Mouse (Mus musculus) telencephalon, adult 2 months (tissue): ENCODE data around the gene Lars2.

Source experiments
- DNase-seq: peaks from one replicate; pipeline ENCODE4 v3.0.0-alpha.2; 2011; ENCODE audit warnings: low read depth, low spot score

Gene Lars2

DNA sequence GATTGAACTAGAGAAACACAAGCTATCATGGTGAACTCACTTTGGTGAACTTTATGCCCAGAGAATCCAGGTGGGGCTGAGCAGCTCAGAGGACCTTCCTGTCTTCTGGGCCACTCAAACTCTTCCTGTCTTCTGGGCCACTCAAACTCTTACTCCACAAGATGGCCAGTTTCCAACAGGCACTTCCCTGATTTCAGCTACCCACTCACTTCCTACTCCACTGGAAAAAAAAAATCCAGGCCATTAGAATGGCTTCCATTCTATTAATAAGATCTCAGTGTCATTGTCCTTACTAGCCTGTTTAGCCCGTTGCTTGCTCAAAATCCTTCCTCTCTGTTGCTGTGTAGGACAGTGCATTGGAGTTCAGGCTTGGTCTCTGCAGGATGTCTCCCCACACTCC, 108.8 kb downstream of the Lars2 start:
- DNase-seq, result no peak

DNA sequence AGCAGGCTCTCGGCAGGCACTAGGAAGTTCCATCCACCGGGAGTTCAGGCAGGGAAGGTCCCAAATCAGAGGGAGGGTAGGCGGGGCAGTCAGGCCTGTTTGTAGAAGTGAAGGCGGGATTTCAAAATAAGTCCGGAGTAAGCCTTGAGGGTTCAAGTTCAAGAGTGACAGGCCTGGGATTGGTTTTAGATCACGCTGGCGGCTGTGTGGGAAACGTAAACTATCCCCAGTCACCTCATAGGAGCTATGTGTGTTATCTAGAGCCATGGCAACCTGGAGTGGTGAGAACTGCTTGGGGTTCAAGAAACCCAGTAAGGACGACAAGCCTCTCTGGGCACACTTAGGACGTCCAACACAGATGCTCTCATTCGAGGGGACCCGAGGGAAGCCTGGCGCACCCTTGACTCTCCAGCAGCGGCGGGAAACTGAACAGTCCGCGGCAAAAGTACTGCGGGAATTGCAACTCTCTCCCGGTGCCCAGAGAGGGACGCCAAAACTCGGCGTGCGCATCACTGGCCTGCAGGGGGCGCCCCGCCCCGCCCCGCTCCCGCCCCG, 111.4 kb downstream of the Lars2 start:
- DNase-seq, result no peak

DNA sequence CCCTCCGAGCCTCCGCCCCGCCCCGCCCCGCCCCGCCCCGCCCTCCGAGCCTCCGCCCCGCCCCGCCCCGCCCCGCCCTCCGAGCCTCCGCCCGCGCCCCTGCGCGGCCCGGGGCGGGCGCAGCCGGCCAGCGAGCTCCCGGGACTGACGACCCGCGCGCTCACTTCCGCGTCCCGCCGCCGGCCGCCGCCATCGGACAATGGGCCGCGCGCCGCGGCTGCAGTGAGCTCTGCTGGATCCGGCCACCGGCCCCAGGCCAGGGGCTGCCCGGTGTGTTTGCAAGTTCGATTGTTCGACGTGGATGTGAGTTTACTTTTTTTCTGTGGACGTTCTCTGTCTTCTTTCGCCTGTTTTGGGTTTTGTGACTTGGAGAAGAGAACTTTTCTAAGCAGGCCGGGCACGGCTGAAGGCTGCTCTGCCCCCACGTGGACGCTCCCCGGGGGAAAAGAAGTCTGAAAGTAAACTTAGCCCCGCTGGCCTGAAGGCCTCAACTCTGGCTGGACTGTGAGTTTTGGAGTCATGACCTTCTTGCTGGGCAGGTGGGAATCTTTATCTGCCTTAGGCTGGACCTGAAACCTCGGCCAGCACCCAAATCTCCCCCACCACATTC, 112.0 kb downstream of the Lars2 start, which contains the start of gene Limd1:
Gene Limd1 (plus strand): TSS at position 121 of the 610 bp plus-strand sequence.
- DNase-seq, result no peak

DNA sequence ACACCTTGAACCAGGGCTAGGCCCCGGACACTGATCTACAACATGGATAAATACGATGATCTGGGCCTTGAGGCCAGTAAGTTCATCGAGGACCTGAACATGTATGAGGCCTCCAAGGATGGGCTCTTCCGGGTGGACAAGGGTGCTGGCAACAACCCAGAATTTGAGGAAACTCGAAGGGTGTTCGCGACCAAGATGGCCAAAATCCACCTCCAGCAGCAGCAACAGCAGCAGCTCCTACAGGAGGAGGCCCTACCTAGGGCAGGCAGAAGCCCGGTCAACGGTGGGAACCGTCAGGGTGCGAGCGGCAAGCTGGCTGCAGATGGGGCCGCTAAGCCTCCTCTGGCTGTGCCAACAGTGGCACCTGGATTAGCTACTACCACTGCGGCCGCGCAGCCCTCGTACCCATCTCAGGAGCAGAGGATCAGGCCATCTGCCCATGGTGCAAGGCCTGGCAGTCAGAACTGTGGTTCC, 112.5 kb downstream of the Lars2 start:
- no peak for DNase-seq

DNA sequence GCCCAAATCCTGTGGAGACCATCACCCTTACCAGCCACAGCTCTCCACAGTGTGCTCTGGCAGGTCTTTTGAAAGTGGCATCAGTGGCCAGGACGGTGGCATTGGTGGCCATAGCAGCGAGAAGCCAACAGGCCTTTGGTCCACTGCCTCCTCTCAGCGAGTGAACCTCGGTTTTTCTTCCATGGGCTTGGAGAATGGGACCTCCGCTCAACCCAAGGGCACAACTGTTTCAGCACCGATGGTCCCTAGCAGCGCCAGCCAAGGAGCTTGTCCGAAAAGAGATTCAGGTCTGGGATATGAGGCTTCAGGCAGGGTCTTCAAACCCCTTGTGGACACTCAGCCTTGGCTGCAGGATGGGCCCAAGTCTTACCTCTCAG, 113.1 kb downstream of the Lars2 start:
- no peak for DNase-seq

DNA sequence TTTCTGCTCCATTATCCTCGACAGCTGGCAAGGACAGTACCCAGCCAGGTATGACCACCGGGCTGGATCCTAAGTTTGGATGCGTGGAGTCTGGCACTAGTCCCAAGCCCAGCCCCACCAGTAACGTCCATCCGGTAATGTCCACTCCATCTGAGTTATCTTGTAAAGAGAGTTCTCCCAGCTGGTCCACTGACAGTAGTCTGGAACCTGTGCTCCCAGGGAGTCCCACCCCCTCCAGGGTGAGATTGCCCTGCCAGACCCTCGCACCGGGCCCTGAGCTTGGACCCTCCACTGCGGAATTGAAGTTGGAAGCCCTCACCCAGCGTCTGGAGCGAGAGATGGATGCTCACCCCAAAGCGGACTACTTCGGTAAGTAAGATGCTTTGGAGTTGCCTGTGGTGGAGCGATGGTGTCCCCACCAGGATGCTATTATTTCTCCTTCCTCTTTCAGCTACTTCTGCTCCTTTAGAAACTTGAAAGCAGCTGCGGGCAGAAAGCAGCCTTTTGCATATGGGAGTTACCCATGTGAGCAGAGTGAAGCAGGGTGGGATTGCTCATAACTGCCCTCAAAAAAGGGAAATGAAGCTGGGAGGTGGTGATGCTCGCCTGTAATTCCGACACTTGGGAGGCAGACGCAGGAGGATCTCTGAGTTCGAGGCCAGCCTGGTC, 113.7 kb downstream of the Lars2 start:
- DNase-seq, result no peak

DNA sequence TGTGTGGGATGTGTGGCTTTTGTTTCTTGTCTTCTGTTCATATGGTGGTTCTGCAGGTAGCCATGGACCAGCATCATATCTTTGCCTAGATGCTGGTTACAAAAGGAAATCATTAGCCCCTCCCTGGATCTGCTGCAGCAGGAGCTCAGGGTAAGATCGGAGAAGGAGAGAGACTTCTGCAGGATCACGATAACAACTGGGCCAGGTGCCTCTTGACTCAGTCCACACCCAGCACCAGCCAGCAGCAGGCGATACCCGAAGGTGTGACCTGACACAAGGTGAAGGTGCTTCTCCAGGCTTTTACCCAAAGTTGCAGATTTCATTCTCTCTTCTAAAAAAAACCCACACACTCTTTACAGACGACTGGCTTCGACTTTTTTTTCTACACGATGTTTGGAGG, 114.4 kb downstream of the Lars2 start:
- DNase-seq, result no peak

DNA sequence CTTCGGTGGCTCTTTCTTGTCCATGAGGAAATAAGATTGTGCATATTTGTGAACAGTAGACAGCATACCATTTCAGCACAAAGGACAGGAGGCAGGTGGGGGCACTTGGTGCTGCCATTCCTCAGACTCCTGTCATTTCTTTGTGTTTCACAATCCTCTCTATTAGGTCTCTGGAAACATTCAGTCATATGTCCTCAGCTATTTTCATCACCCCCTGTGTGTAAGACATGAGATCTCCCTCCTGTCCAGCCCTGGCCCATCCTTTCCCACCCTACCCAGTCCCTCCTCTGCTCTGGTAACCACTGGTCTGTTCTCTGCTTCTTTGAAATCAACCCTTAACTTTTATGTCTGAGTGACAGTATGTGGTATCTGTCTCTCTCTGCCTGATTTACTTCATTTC, 116.9 kb downstream of the Lars2 start:
- DNase-seq, result no peak

DNA sequence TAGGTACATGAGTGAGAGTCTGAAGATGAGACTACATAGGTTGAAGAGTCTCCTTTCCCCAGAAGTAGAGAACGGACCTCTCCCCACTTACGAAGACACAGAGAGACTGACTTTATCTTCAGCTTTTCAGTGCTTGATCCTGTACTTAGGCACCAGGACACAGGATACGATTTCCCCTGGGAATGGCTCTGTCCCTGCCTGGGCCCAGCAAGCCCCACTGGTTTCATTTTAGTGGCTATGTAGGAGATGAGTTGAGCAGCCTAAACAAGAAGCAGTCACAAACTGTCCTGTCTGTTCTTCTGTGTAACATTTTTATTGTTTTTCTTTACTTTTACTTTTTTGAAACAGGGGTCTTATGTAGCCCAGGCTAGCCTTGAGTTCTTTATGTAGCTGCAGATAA, 118.1 kb downstream of the Lars2 start:
- DNase-seq, result no peak

DNA sequence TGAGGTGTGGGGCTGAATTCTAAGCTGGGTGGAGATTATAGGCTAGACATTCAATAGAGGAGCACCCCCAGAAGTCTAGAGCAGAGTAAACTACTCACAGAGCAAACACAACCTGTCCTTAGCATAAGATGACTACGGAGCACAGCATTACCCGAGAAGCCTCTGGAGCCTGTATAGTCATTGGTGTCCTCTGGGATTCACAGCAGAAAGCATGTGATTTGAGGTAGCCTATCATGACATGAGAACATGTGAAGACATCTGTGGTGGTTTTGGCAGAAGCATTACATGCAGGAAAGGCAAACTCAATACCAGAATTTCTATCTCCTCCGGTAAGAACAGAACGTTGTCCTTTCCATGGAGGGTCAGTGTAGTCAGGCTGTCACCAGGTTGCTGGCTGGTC, 118.8 kb downstream of the Lars2 start:
- no peak for DNase-seq

DNA sequence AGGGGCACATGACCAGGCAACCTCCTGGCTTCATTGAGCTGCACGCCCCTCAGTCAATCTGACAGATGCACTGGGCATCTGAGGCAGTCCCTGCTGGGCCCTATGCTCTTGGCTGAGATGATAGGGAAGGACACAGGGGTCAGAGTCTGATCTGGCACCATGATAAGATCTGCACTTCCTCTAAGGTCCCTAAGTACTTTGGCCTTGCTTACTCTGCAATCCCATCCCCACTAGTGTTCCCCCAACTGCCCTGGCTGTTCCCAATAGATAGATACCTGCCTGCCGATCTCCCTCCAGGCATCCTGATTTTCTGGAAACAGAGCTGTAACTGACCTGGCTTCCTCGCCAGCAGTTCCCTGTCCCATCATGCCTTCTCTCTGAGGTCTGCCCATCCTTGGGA, 119.9 kb downstream of the Lars2 start:
- no peak for DNase-seq

DNA sequence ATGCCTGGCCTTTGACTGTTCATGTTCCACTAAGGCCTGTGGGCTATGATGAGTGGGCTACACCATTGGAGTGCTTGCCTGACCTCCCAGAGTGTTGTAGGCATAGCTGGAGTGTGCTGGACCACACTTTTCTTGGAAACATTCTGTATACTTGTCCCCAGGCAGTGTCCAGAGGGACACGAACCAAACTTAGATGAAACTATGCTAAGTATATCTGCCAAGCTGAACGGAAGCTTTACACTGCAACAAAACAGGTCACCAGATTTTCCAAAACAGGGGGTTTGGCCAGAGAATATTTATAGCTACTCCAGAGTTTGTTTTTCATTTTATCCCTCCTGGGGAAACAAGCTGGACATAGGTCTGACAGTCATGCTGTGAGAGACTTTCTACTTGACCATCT, 122.3 kb downstream of the Lars2 start:
- no peak for DNase-seq

DNA sequence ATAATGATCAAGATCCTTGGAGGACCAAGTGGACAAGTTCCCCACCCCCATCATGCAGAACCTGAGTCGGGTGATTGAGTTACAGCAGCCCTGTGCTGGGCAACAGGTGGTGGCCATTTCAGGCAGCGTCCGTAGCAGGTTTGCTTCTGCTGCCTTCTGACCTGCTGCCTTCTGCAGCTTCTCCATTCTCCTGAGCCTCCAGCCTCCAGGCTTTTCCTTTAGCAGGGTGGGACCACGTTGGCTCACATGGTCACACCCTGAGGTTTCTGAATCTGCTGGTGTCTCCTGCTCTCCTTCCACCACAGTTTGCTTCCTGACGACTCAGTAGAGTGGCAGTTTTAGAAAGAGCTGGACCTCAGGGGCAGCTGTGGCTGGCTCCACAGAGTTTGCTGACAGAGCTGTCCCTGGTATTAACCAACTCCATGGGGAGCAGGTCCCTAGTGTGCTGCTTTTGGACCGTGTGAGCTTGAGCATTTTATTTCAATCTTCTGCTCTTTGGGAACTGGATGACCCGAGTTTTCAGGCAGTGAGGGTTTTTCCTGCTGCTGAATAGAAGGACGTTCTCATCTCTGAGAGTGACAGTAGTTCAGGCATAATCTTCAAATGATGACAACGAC, 123.1 kb downstream of the Lars2 start:
- DNase-seq, result no peak

DNA sequence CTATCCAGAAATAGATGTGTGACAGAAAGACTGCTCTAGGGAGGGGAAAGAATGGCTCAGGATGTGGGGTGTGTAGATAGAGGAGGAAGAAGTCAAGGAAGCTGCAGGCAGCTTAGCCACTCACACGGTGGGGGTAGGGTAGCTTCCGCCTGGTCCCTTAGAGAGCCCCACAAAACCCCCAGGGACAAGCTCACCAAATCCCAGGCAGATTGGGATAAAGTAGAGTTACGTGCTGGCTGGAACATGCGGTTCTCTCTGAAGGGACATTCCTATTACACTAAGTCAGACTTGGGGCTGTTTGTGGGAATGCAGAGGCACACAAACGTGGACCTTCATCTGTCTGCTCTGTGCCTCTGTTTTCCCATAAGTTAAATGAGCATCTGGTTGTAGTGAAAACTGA, 124.2 kb downstream of the Lars2 start:
- no peak for DNase-seq

DNA sequence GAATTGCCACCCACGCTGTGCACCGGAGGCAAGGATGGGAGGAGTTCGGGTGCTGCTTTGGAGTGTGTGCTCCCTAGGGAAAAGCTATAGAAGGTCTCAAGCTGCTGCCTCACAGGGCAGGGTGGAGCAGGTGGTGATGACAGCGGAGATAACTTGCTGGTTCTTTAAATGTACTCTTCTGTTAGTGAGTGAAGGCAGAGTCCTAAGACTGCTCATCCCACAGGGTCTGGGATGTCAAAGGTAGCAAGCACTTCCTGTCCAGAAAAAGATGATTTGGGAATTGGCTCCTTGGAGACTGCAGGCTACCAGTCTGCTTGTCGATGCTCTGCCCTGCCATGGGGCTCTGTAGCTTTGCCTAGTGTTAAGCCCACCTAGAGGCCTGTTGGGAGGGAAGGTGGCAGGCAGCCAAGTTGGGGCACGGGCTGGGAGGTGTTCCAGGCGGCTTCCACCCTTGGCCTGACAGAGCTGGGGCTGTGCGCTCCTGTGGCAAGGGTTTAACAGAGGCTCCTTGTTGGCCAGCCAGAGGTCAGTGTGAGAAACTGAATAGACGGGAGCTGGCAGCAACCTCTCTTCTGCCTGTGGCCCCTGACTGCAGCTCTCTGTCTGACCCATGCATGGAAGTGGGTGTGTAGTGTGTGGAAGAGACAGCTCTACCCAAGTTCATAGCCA, 125.3 kb downstream of the Lars2 start:
- no peak for DNase-seq

DNA sequence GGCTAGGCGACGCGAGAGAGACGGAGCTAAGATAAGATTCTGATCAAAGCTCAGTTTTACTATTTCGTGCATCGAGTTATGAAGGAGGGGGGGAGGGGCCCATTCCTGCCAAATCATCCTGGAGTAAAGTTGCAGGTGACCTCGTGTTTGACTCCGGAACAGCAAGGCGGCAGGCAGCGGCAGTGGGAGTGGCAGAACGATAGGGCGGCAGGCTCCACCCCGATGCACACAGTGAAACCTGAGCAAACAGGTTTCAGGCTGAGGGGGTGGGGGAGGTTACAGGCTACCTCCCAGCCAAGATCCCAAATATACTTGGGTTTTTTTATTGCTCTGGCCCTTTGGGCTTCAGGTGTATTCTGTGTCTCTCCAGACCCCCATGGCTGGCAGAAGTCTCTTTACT, 129.9 kb downstream of the Lars2 start:
- DNase-seq, result no peak

DNA sequence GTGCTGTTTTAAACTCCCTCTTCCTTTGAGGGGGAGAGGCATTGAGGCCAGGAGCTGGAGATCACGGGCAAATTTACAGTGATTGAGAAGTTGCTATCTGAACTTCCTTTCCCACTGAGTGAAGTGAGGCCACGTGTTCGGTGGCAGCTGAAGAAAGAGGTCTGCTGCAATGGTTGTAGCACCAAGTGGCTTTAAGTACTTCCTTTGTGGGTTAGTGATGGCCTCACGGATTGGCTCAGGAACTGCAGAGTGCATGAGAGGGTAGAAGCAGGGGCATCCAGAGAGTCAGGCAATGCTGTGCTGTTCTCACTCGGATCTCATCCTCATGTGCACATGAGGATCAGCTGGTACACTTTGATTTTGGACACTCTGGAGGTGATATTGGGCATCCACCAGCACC, 131.2 kb downstream of the Lars2 start:
- no peak for DNase-seq

DNA sequence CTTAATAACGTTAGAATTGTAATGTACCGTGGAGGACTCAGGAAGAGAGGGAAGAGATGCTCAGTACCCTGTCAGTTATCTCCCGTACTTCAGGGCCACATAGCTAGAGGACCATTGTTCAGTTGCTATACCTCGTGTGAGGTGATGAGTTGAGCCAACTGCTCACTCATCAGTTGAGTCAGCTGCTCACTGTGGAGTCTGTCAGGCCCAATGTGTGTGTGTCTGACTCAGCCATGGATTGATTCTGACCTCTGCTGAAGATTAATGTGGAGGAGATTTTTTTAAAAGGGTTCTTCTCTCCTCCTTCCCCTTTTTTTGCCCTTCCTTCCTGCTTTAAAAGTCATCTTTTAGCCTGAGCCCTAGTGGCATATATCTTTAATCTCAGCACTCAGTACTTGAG, 133.8 kb downstream of the Lars2 start:
- DNase-seq, result no peak

DNA sequence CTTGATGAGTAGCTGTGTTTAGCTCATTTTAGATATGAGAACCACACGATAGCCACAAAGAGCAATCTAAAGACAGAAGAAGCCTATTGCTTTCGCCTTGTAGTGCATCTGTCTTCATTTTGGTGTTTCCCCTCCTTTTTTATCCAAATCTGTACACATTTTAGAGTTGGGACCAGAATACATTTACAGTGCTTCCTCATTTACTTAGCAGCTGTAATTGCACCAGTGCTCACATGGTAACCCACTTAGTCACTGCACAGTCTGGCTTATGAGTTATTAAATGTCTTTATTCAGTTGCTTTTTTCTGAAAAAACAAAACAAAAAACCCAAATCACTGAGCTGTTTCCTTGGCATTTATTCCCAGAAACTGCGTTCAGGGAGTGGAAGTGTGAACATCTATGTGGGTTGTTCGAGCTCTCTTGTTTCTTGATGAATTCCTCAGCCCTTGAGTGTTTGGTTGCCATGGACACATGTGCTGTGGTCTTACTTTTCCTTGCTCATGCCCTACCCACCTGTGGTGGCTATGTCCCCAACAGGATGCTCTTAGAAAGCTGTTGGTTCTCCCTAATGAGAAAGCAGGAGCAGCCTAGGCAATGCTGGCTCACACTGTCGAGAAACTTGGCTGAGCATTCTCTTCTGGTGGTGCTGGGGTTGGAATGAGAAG, 136.6 kb downstream of the Lars2 start:
- peak; percentile 83 for DNase-seq

DNA sequence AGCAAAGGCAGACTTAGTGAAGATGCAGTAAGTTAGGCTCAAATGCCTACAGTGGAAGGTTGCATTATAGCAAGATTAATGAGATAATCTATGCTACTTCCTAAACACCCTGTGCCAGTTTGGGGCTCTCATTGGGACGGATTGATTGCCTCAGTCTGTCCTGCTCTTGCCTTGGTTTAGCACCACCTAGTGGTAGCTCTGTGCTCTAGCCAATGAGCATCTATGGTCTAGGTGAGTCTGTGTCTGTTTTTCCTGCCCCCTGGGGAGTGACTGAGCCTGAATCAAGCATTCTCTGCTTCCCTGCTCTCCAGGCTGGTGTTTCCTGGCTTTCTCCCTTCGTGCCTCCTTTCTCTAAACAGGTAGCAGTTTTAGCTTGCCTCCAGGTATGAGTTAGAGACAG, 137.6 kb downstream of the Lars2 start:
- no peak for DNase-seq

DNA sequence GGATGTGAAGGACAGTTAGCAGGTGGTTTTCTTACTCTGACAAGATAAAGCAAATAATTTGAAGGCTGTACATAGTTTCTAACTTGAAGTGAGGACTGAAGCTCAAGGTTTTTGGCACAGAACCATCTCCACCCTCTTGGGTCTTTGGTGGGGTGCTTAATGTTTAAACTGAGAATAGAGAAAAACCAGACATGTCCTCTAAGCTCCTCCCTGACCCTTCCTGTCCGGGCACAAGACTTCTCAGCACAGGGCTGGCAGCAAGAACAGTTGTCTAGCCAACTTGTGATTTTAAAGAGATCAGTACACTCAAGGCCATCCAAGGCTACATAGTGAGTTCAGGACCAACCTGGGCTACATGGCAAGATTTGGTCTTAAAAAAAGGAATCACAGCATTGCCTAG, 138.9 kb downstream of the Lars2 start:
- no peak for DNase-seq
